Mouse (Mus musculus): ENCODE measurements around the gene Ankrd37.

The Ankrd37 gene

DNA sequence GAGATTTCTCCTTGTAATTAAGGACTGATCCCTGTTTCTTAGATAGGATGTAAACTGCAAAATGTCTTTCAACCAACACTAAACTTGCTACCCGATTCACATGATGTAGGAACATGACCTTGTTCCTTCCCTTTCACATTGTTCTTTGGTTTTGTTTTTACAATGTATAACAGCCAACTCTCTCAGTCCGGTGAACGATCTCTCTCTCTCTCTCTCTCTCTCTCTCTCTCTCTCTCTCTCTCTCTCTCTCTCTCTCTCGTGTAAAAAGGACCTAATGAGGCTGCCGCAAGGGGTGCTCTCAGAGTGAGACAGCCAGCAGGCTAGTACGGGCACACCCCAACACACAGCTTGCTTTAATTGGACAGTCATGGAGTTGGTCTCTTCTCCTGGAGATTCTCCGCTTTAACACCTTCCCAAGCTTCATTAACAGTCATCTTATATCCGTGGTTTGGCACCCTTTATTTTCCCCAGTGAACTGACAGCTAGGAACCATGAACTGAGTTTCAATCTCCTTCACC lies 31.5 kb downstream of the Ankrd37 start:
- no peak for DNase-seq

DNA sequence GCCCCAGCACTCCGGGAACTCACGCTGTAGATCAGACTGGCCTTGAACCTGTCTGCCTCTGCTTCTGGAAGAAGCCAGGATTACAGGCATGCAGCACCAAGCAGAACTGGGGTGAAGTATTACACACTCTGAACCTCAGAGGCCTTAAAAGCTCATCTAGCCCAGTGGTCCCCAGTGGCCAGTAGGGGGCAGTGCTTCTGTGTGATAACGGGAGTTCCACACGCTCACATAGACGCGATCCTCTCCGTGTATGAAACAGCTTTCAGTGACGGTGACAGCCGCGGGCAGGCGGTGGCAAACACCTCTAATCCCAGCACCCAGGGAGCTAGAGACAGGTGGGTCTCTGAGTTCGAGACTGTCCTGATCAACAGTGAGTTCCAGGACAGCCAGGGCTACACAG lies 34.6 kb downstream of the Ankrd37 start:
- DNase-seq, result peak in 1 of 2 experiments; percentile 7

DNA sequence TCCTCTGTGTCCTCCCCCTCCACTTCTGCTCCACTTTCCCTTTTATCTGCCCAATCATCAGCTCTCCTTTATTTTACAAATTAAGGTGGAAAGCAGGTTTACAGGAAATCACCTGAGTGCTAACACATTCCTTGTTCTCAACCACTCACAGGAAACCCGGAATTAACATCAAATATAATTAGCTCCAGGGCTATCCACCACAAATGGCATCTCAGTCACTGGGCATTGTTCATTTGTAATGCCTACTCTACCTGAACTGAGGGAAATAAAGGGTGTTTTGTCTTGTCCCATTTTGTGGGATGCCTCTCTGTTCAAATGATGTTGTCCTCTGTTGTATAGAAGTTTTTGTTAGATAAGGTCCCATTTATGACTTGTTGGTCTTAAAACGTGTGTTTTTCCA lies 54.9 kb downstream of the Ankrd37 start:
- DNase-seq, result no peak
